Mouse (Mus musculus) MEL (cell line): ENCODE measurements at regions not wholly inside any gene's neighbourhood (a gene's known extent, or its start where the extent isn't known, plus 50 kb on each side); places are given as distances from the start of the nearest gene placed in this dataset.

Experiments used
- CTCF ChIP-seq, 3 experiments: IDR thresholded peaks in 2 of 3; conservative IDR thresholded peaks in 1 of 3; 2 replicates each; pipeline ENCODE4 v1.5.1; 2011 to 2012; ENCODE audit warnings: low read length in 3 of 3, low read depth in 2 of 3, mild to moderate bottlenecking in 2 of 3, improper control_type of control experiment in 1 of 3, inconsistent platforms in 1 of 3, mixed read lengths in 1 of 3, moderate library complexity in 1 of 3; ENCODE audit not compliant: control insufficient read depth in 1 of 3, insufficient read depth in 1 of 3, poor library complexity in 1 of 3, severe bottlenecking in 1 of 3
- EP300 ChIP-seq, 2 experiments: IDR thresholded peaks; 2 replicates each; pipeline ENCODE4 v1.6.1; 2011; ENCODE audit warnings: improper control_type of control experiment in 2 of 2, low read length in 2 of 2, low read depth in 1 of 2, mild to moderate bottlenecking in 1 of 2
- GATA1 ChIP-seq: IDR thresholded peaks from 2 replicates; pipeline ENCODE4 v1.6.1; 2011; ENCODE audit warnings: low read depth, low read length, improper control_type of control experiment
- HCFC1 ChIP-seq: IDR thresholded peaks from 2 replicates; pipeline ENCODE4 v1.6.1; 2012; ENCODE audit warnings: low read depth, mild to moderate bottlenecking, inconsistent platforms, low read length, improper control_type of control experiment, moderate library complexity
- NELFE ChIP-seq: IDR thresholded peaks from 2 replicates; pipeline ENCODE4 v1.6.1; 2011; ENCODE audit warnings: low read depth, low read length, improper control_type of control experiment
- POLR2A ChIP-seq, 2 experiments: IDR thresholded peaks; 2 replicates each; pipeline ENCODE4 v1.6.1; 2011 to 2012; ENCODE audit warnings: low read length in 2 of 2, mild to moderate bottlenecking in 2 of 2, control low read depth in 1 of 2, improper control_type of control experiment in 1 of 2, low read depth in 1 of 2, moderate library complexity in 1 of 2; ENCODE audit not compliant: control insufficient read depth in 1 of 2, insufficient read depth in 1 of 2, poor library complexity in 1 of 2
- TBP ChIP-seq: IDR thresholded peaks from 2 replicates; pipeline ENCODE4 v1.8.0; 2011; ENCODE audit warnings: low read depth, low read length, improper control_type of control experiment
- ZC3H11A ChIP-seq: IDR thresholded peaks from 2 replicates; pipeline ENCODE4 v1.6.1; 2012; ENCODE audit warnings: low read depth, mild to moderate bottlenecking, inconsistent platforms, low read length, improper control_type of control experiment
- ZKSCAN1 ChIP-seq: IDR thresholded peaks from 2 replicates; pipeline ENCODE4 v1.6.1; 2012; ENCODE audit warnings: low read depth, mild to moderate bottlenecking, inconsistent platforms, low read length, improper control_type of control experiment, moderate library complexity

- TF ChIP-seq CTCF (IDR thresholded peaks at IDR 0.05 in 2 of 3, conservative IDR thresholded peaks at IDR 0.05 in 1 of 3; ENCODE audit: control insufficient read depth in 1 of 3, insufficient read depth in 1 of 3, low read depth in 2 of 3, low read length in 3 of 3, poor library complexity in 1 of 3, severe bottlenecking in 1 of 3): no peak
- no peak for TF ChIP-seq NELFE
- no peak for TF ChIP-seq POLR2A (IDR thresholded peaks at IDR 0.05; ENCODE audit: control insufficient read depth in 1 of 2, insufficient read depth in 1 of 2, low read depth in 1 of 2, low read length in 2 of 2, poor library complexity in 1 of 2)
- no peak for TF ChIP-seq ZC3H11A
- TF ChIP-seq EP300 (IDR thresholded peaks at IDR 0.05; ENCODE audit: low read depth in 1 of 2, low read length in 2 of 2): no peak
- no peak for TF ChIP-seq ZKSCAN1
- TF ChIP-seq GATA1: no peak
- no peak for TF ChIP-seq TBP
- no peak for TF ChIP-seq HCFC1
Observed at GRCm38 (mm10) chr11:22690829-22691228, 169.9 kb downstream of the B3gnt2 start.
